Mouse (Mus musculus) cortical plate, adult 2 months (tissue): ENCODE results near the gene Dut.

Experiments
- CTCF ChIP-seq: fragments of 200-500 bp; IDR thresholded peaks from 2 replicates; pipeline ENCODE4 v1.5.1; 2011; ENCODE audit warnings: mild to moderate bottlenecking, control low read depth, low read length; ENCODE audit not compliant: insufficient read depth; ENCODE audit errors: extremely low read depth
- POLR2A ChIP-seq: fragments of 200-500 bp; IDR thresholded peaks from 2 replicates; pipeline ENCODE4 v1.6.1; 2011; ENCODE audit warnings: mild to moderate bottlenecking, low read length, control low read depth; ENCODE audit not compliant: insufficient read depth; ENCODE audit errors: extremely low read depth

DNA sequence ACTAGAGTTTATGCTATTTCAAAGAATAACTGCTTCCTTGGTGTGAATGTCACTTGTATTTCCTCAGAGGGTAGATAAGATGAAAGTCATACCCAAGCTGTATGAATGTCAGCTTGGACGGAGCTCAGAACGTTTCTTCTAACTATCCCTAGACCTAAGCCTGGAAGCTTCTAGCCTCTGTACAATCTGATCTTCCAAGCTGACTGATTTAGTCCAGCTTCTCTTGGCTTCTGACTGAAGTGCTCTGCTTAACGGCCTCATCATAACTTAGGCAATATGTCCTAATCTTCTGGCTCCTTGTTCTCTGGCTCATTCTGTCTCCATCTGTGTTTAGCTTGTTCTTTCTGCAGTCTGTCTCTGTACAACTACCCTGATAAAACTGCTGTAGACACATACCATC is 7.6 kb downstream of the Dut start:
- no peak for TF ChIP-seq CTCF
- TF ChIP-seq POLR2A = no peak
